Mouse (Mus musculus): ENCODE measurements around the gene Gm3453.
"Not testable (repeated sequence)": the region's sequence is repeated elsewhere in the genome, so short reads cannot be mapped to it uniquely, and the experiment has no call there.

Gm3453 gene

DNA sequence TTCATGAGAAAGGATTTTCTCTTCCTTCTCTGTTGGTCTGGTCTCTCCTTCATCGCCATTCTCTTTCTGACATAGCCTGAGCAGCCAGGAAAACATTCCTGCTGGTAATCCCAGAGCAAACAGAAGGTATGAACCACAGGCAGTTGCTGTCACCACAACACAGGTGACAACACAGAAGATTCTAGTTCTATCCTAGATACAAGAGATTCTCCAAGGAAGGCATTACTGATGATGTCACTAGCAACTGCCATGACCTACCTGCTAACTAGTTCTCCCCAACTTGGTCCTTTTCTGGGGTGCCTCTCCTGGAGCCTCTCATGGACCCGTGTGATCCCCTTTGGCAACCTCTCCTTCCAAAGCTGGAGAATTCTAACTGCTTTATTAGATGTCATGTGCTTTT, at the start of gene Gm3453:
Gene Gm3453 (minus strand): TSS at position 101 of the 400 bp plus-strand sequence.
- DNase-seq (ENCODE audit: extremely low read depth, low read depth): not testable (repeated sequence)

DNA sequence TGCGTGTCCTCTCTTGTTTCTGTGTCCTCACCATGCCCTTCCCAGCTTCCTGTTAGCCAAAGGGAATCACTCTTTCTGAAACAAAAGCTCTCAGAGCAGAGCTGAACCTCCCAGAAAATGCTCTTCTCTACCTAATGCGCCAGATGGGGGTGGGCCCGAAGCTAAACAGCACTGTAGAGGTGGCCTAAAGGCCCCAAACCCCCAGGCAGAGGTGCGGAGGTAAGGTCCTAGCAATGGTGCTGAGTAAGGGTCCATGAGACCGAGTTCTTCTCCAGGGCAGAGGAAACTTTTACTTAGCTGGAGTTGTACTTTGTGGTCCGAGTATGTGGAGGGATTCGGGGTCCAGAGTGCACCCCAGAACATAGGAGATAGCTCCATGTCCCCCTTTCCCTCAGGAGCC, 8.2 kb upstream of the Gm3453 start:
- DNase-seq (ENCODE audit: extremely low read depth, low read depth): not testable (repeated sequence)

DNA sequence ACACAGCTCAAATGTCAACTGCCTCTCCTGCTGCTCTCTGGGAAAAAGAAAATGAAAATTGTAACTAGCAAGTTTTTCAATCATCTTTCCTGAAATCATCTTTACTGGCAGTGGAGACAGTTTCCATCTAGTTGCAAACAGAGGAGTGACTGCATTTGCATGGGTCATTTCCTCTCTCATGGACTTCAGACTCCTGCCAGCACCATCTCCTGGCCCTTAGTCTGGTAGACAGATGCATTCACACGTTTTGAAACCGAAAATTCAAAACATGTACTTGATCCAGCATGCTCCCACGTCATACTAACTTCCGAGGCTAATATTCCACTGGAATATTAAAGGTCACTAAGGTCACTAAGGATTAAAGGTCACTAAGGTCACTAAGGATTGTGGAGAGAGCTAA, 16.5 kb downstream of the Gm3453 start:
- not testable (repeated sequence) for DNase-seq (ENCODE audit: extremely low read depth, low read depth)

DNA sequence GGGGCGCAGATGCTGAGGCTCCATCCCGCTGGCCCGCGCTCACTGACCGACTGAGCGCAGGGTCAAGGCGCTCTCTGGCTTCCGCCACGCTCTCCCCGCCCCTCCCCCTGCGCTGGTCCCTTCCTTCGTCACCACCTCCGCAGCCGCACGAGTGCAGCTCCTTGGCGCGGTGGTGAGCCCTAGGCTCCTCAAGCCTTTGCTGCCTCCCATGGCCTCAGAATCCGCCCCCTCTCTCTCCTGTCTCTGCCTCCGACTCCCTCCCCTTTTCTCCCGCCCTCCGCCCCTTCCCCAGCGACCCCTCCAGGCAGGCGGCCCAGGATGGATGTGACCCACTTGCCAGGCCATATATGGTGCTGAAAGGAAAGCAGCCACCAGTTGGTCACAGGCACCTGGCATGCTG, 17.3 kb downstream of the Gm3453 start, which contains the start of gene Gm3248:
Gene Gm3248 (minus strand): TSS at position 111 of the 400 bp plus-strand sequence.
- not testable (repeated sequence) for DNase-seq (ENCODE audit: extremely low read depth, low read depth)

GRCm38 (mm10) chr14:5961102-5961501, 17.8 kb downstream of the Gm3453 start:
- DNase-seq (ENCODE audit: extremely low read depth, low read depth): not testable (repeated sequence)

DNA sequence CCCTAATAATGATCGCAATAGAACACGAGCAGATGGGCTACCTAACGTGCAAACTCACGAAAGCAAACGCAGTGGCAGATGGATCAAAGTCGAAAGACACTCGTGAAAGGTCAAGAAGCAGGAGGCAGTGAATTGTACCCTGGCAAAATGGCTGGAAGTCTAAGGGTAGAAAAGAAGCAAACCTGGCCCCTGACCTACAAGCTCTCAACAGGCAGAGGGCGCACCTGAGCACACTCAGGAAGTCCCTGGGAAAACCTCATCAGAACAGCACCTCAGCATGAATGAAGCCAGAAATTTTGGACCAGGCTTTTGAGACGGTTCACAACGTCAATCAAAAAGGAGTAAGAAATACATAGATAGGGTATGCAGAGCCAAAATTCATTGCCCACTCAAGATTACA, 18.5 kb downstream of the Gm3453 start:
- not testable (repeated sequence) for DNase-seq (ENCODE audit: extremely low read depth, low read depth)

DNA sequence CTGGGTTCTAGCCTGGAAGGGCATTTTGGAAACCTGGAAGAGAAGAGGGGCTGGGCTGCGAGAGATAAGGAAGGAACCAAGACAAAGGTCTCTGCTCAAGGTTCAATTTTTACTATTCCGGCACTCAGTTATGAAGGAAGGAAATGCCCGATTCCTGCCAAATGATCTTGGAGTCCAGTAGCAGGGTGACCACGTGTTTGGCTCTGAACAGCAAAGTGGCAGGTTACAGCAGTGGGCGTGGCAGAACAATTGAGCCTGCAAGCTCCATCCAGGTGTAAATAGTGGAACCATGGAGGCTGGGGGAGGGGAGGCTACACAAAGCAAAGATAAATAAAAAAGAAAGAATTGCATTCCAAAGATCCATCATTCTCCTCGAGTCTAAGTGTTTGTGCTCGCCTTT, 55.7 kb downstream of the Gm3453 start:
- DNase-seq (ENCODE audit: extremely low read depth, low read depth): not testable (repeated sequence)
